Mouse (Mus musculus) adrenal gland, postnatal 10 days (tissue): ENCODE results near the gene Col18a1. TPM values are rescaled to one million over a fixed set of nuclear protein-coding genes. Genes with fewer than 3 reads are reported as not detected.

Source experiments
- DNase-seq: peaks from one replicate; pipeline ENCODE4 v3.0.0; 2021; ENCODE audit warnings: mixed read lengths
- total RNA-seq, 2 experiments: library from RNA; stranded (reverse); gene quantifications; 2 replicates each; pipeline ENCODE4 v1.2.3; 2021

Gene Col18a1
- total RNA-seq, 2 experiments from 2014 or later = 85.2 to 159 TPM

DNA sequence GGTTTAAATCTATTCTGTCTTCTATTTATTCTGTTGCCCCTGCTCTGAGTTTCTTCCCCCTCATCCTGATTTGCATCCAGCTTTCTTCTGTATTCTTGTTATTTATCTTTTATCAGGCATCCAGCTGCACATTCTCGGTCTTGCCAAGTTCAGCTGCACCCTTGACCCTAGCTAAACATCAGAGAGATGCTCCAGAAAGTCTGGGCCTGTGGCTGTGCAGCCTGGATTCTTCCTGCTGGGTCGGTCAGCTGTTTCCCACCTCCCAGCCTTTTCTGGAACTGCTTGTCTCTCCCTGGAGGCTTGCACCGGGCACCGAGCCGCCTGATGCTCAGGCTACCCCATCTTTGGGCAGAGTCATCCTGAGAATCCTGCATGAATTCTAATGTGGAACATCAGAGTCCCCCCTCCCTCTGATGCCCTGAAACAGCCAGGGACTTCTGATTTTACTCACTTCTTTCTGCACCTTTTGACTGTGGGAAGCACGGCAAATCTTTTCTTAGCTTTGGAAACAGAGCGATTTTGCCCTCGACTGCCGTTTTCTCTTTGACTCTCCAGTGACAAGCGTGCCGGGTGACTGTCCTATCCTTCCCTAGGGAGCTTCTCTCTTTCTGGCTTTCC is 103.8 kb downstream of the Col18a1 start:
- no peak for DNase-seq

DNA sequence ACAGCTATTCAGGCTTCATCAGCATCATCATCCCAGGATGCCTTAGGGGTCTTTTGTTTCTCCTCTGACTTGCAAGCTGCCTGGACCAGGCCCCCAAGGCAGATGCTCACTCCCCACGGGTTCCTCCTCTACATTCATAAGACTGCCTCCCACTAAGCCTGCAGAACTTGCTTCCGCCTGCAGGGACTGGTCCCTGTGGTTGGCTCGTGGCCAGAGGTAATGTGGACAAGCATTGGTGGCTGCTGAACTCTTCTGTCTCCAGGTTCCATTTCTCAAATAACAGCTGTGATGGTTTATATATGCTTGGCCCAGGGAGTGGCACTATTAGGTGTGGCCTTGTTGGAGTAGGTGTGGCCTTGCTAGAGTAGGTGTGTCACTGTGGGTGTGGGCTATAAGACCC is 104.9 kb downstream of the Col18a1 start:
- no peak for DNase-seq

GRCm38 (mm10) chr10:77056768-77057167 is 109.6 kb downstream of the Col18a1 start:
- no peak for DNase-seq

GRCm38 (mm10) chr10:77048606-77049005 is 117.7 kb downstream of the Col18a1 start:
- no peak for DNase-seq

DNA sequence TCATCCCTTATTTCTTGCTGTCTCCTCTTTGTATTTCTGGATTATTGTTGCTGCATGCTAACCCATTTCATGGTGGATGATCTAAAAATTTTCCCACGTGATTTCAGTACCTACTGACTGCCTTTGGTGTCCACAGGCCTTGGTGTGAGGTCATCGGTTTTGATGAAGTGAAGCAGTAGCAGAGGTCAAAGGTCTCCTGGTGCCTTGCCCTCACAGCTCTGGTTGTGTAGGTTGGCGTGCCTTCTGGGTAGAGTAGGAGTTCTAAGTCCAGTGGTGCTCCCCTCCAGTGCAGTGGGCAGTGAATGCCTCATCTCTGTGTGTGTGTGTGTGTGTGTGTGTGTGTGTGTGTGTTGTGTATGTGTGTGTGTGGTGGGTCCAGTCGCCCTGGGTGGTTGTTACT is 118.2 kb downstream of the Col18a1 start:
- DNase-seq = no peak

GRCm38 (mm10) chr10:77038579-77039174 is 127.7 kb downstream of the Col18a1 start:
- no peak for DNase-seq

- no peak for DNase-seq
Measured at GRCm38 (mm10) chr10:77035487-77035886, 130.9 kb downstream of the Col18a1 start.

- peak; percentile 65 for DNase-seq
Measured at GRCm38 (mm10) chr10:77033323-77034025, 132.9 kb downstream of the Col18a1 start.

GRCm38 (mm10) chr10:77032591-77033322 is 133.6 kb downstream of the Col18a1 start:
- peak; percentile 96 for DNase-seq

- DNase-seq = no peak
Measured at GRCm38 (mm10) chr10:77031768-77032375, 134.5 kb downstream of the Col18a1 start, which contains the start of gene Slc19a1. Slc19a1 (plus strand) TSS chr10:77032241.

GRCm38 (mm10) chr10:77030666-77031065 is 135.7 kb downstream of the Col18a1 start:
- no peak for DNase-seq

DNA sequence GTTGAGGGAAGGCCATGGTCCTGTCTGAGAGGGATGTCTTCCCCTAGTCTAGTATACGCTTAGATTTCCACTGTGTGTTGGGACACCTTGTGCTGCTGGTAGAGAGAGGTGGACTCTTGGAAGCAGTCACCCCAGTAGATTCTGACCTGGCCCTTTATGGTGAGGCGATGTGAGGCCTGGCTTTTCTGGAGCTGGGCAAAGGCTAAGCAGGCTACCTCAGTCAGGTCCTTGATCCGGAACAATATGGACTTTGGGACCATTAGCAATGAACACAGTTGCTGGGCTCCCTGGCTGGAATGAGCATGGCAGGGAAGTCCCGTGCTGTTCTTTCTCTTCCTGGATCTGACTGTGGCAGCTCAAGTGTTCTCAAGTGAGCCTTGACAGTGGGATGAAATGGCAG is 136.6 kb downstream of the Col18a1 start:
- DNase-seq = no peak

DNA sequence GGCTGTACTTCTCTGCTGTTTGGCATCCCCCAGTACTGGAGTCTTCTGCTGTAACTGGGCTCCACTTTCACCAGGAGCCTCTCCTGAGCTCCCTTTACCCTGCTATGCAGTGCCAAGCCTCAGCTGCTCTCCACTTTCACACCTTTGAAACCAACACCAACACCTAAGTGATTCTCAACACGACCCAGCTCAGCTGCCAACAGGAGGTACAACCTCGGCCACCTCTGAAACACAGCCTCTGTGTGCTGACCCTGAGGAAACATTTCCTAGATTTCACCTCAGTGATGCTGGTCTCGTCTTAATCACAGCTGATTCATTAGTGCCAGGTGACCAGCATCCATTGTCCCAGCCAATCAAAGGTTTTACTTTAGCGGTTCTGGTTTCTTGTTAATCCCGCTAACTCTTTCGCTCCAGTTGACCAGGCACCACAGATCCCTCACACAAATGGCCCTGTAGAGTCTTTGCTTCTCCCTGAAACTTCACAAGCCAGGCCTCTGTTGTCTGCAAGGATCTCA is 137.5 kb downstream of the Col18a1 start:
- DNase-seq = no peak

- no peak for DNase-seq
Measured at GRCm38 (mm10) chr10:77026944-77027343, 139.4 kb downstream of the Col18a1 start.

DNA sequence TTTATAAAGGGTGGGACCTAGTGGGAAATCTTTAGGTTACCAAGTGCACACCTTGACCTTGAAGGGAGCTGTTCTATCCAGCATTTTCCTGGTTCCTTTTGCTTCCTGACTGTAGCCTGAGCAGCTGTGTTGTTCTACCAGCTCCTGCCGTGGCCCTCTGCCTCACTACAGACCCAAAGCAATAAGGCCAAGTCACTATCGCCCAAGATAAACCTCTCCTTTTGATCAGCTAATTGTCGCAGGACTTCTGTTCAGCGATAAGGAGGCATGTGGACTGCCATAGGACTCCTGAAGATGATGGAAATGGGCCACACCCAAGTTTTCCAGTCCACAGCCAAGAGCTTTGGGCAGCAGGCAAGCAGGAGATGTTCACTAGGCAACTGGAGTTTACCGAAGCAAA is 142.1 kb downstream of the Col18a1 start:
- no peak for DNase-seq

DNA sequence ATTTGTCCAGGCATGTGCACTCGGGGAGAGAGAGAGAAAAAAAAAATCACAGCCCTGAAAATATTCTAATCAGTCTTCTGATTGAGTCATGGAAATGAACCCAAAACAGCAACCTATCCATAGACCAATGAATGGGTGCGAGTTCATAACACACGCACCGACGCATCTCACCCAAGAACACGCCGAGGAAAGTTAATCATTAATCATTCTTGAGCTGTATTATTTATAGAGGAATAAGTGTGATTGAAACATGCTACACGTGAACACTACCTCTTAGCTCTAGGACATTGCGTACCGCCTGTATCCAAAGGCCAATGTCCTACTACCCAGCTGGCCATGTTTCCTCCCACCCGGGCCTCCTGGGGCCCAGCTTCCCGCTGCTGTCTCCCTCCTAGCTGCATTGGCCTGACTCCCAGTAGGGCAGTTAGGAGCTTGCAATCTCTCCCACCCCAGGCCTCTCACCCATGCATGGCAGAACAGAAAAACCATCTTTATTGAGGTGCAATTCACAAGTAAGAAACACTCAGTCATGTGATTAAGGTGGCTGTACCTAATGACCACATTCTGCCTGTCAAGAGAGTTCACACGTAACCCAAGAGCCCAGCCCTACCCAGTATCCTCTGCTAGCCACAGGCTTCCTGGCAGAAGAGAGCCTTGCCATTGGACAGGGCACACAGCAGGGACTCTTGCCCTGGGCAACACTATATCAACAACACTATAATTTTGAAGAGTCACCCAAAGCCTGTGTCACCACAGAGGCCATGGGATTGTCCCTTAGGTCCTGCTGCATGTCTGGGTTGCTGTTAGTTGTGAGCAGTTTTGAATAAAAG is 143.8 kb downstream of the Col18a1 start:
- DNase-seq = peak; percentile 75

DNA sequence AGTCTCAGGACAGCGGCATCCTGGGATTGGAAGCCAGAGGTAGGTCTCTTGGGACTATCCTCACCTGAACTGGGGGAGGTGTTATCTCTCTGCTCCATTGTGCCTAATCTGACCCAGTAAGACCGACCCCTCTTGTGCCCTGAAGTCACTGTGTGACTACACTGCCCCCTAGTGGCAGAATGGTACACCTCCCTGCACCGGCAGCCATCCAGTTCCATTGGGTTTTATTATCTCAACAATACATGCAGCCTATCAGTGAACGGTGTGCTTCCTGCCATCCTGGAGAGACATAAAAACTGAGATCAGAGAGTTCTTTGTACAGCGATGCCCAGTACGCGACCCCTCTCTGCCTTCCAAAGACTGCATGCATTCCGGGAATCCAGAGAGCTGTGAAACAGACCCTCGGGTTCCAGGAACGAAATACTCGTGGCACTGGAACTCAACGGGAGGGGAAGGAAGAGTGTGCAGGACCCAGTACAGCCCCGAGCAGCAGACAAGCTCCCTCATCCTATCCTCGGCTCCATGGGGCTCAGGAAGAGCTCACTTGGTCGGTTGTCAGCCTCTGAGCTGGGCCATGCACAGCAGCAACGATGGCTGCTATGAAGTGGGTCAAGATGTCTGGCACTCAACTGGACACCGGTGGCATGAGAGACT is 144.8 kb downstream of the Col18a1 start:
- peak; percentile 86 for DNase-seq

- DNase-seq = no peak
Measured at GRCm38 (mm10) chr10:77017662-77018061, 148.7 kb downstream of the Col18a1 start.

DNA sequence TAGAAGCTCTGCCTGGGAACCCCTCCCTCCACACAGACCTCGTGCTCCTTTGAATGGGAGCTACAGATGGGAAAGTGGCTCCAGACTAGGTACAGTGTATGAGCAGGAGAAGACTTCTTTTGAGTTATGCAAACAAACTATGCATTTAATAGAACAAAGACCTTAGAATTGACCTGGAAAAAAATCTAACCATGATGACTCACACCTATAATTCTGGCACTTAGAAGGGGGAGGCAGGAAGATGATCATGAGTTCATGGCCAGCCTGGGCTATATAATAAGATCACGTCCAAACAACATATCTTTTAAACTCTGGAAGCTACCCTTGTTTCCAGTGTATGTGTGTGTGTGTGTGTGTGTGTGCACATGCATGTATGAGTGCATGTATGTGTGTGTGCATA is 149.3 kb downstream of the Col18a1 start:
- no peak for DNase-seq

DNA sequence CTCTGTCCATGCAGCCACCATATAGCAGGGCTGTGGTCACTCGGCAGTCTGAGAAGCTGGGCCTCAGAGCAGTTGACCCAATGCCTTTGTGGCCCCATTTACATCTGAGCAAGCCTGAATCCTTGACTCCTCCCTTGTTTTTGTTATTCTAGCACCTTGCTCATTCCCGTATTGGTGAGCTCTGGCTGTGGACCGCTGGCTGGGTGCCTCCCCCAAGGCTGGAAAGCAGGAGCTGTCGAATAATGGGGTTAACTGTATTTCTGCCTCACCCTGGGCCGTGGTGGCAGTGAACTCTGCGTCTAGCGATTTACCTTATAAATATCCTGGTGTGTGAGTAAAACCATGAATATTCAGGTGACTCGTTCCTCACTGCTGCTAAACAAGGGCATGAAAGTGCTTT is 149.8 kb downstream of the Col18a1 start:
- no peak for DNase-seq

DNA sequence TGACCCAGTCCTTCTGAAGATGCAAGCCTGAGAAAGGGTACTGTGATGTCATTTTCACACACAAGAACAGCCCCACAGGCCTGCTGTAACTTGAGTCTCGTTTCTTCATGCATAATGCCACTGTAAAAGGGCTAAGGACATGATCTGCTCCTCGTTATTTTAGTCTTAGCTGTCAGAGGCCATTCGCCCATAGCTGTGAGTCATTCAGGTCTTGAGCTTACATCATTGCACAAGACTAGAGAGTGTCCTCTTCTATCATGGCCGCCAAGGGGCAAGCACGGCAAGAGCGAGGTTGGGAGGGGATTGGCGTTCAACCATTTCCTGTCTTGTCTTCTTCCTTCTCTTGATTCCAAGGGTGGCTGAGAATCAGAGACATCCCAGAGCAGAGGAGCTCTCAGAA is 150.3 kb downstream of the Col18a1 start:
- DNase-seq = no peak
